In the genomic region with DNA sequence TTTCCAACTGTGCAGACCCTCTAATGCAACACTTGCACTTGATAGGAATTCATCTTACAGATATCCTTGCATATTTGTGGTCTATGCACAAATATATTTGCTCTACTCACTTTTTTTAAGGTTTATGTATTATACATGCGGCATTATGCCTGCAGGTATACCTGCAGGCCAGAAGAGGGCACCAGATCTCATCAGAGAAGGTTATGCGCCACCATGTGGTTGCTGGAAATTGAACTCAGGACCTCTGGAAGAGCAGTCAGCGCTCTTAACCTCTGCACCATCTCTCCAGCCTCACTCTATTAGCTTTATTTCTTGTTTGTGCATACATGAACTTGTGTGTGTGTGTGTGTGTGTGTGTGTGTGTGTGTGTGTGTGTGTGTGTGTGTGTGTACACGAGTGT, we compare ENCODE assay signal across 9 mouse cellular contexts. TPM values are rescaled to one million over a fixed set of nuclear protein-coding genes. Genes with fewer than 3 reads are reported as not detected.
A peak's percentile ranks its signal among the peaks of the same experiment; 100 is the strongest.
DNase-seq lines count a peak whose midpoint lies in the region; ATAC-seq lines count a peak whose summit lies in the region.
"Had no signal": no experiment of that assay in that cellular context is flagged by ENCODE, and none has a peak within 500 bp of the region (broad histone marks: within the 10 kb centered on the region; RNA-seq: fewer than 3 reads in every experiment).

No protein-coding gene starts in this region.

- H3K27ac ChIP-seq in forebrain, embryonic 11.5 days (ENCODE audit: low read depth, low read length) = no peak overlapping the region
- no peak overlapping the region for H3K27ac ChIP-seq in forebrain, embryonic 13.5 days
- H3K27ac ChIP-seq in neural tube, embryonic 11.5 days (ENCODE audit: low read depth, low read length) = no peak overlapping the region
- H3K27ac ChIP-seq: limb, embryonic 15.5 days had no signal

- no peaks in the 10 kb centered on the region for H3K36me3 ChIP-seq in forebrain, embryonic 11.5 days (ENCODE audit: control insufficient read depth, insufficient read depth, low read length)
- no peaks in the 10 kb centered on the region for H3K36me3 ChIP-seq in forebrain, embryonic 13.5 days (ENCODE audit: poor library complexity, severe bottlenecking)
- no peaks in the 10 kb centered on the region for H3K36me3 ChIP-seq in neural tube, embryonic 11.5 days (ENCODE audit: control insufficient read depth, insufficient read depth, low read length)
- H3K36me3 ChIP-seq: limb, embryonic 15.5 days had no signal

- no peaks in the 10 kb centered on the region for H3K4me1 ChIP-seq in forebrain, embryonic 11.5 days (replicated peaks; ENCODE audit: control insufficient read depth, insufficient read depth, low read length)
- no peaks in the 10 kb centered on the region for H3K4me1 ChIP-seq in forebrain, embryonic 13.5 days
- H3K4me1 ChIP-seq in neural tube, embryonic 11.5 days (ENCODE audit: control insufficient read depth, insufficient read depth, low read length) = no peaks in the 10 kb centered on the region
- H3K4me1 ChIP-seq: limb, embryonic 15.5 days had no signal

- no peaks in the 10 kb centered on the region for H3K27me3 ChIP-seq in forebrain, embryonic 11.5 days (ENCODE audit: control insufficient read depth, insufficient read depth, low read length)
- no peaks in the 10 kb centered on the region for H3K27me3 ChIP-seq in forebrain, embryonic 13.5 days
- H3K27me3 ChIP-seq in neural tube, embryonic 11.5 days (ENCODE audit: control insufficient read depth, insufficient read depth, low read length) = no peaks in the 10 kb centered on the region
- H3K27me3 ChIP-seq: limb, embryonic 15.5 days had no signal

- no peak overlapping the region for H3K4me3 ChIP-seq in forebrain, embryonic 11.5 days (ENCODE audit: low read depth, low read length)
- no peak overlapping the region for H3K4me3 ChIP-seq in forebrain, embryonic 13.5 days
- no peak overlapping the region for H3K4me3 ChIP-seq in neural tube, embryonic 11.5 days (ENCODE audit: low read depth, low read length)
- H3K4me3 ChIP-seq: limb, embryonic 15.5 days had no signal

- no peak overlapping the region for H3K4me2 ChIP-seq in forebrain, embryonic 11.5 days (ENCODE audit: low read depth, low read length, severe bottlenecking)
- no peak overlapping the region for H3K4me2 ChIP-seq in forebrain, embryonic 13.5 days
- no peak overlapping the region for H3K4me2 ChIP-seq in neural tube, embryonic 11.5 days (ENCODE audit: low read depth)
- H3K4me2 ChIP-seq: limb, embryonic 15.5 days had no signal

- DNase-seq in forebrain, embryonic 11.5 days (ENCODE audit: low spot score) = peak; percentile 55
- peak; percentile 32 for DNase-seq in neural tube, embryonic 11.5 days (ENCODE audit: low spot score)
- DNase-seq in neural tube, embryonic 10.5 days (ENCODE audit: extremely low spot score, low spot score) = no peak
- peak; percentile 26 for DNase-seq in embryo, embryonic 9.5 days (ENCODE audit: extremely low spot score)
- DNase-seq in testis, postnatal 10 days (ENCODE audit: low spot score) = no peak
- no peak for DNase-seq in Muller cell, postnatal 12 days (ENCODE audit: inconsistent ontology term)

- 25% methylated on average over 4 of the region's 4 CpGs for WGBS in forebrain, embryonic 11.5 days
- 28% methylated on average over 4 of the region's 4 CpGs for WGBS in forebrain, embryonic 13.5 days
- WGBS in neural tube, embryonic 11.5 days = 23% methylated on average over 4 of the region's 4 CpGs

- no peak for ATAC-seq in forebrain, embryonic 11.5 days (replicated peaks; ENCODE audit: low FRiP score)
- ATAC-seq in forebrain, embryonic 13.5 days = no peak; the same call in 1 of the 2 replicates
- ATAC-seq in neural tube, embryonic 11.5 days (ENCODE audit: insufficient read depth, low FRiP score, low TSS enrichment) = no peak
- peak; percentile 80 for ATAC-seq in megakaryocyte, adult 5-6 weeks (ENCODE audit: poor library complexity, severe bottlenecking)

- H3K9me3 ChIP-seq in forebrain, embryonic 11.5 days (ENCODE audit: control insufficient read depth, low read length) = no peaks in the 10 kb centered on the region
- no peaks in the 10 kb centered on the region for H3K9me3 ChIP-seq in forebrain, embryonic 13.5 days (replicated peaks)
- no peaks in the 10 kb centered on the region for H3K9me3 ChIP-seq in neural tube, embryonic 11.5 days (ENCODE audit: control insufficient read depth, low read length)
- H3K9me3 ChIP-seq: limb, embryonic 15.5 days had no signal

- H3K9ac ChIP-seq in forebrain, embryonic 11.5 days (ENCODE audit: low read length) = no peak overlapping the region
- no peak overlapping the region for H3K9ac ChIP-seq in forebrain, embryonic 13.5 days
- H3K9ac ChIP-seq in neural tube, embryonic 11.5 days (ENCODE audit: low read length) = no peak overlapping the region
- H3K9ac ChIP-seq: limb, embryonic 15.5 days had no signal

RNA-seq across cellular contexts. Expression of a gene that starts 9.9 kb away (rescaled TPM):
- polyA plus RNA-seq in forebrain, embryonic 11.5 days (2014; fragmentation: Nextera tagmentation; extraction: Ambion mirVana) = 44.1 and 44.6 TPM in 2 replicates
- 28.3 and 30.8 TPM in 2 replicates for polyA plus RNA-seq in forebrain, embryonic 13.5 days (2015; fragmentation: Nextera tagmentation; extraction: Ambion mirVana)
- 33.5 and 35.9 TPM in 2 replicates for polyA plus RNA-seq in neural tube, embryonic 11.5 days (2014; fragmentation: Nextera tagmentation; extraction: Ambion mirVana)
- total RNA-seq in megakaryocyte, adult 5-6 weeks (2015) = 40.5 and 45.2 TPM in 2 replicates
- total RNA-seq in megakaryocyte, adult 5-6 weeks (2017) = 29.9 and 41.7 TPM in 2 replicates

RNA-seq across cellular contexts. Expression of a gene that starts 29.3 kb away (rescaled TPM):
- polyA plus RNA-seq in forebrain, embryonic 11.5 days (2014; fragmentation: Nextera tagmentation; extraction: Ambion mirVana) = 4.7 and 4.8 TPM in 2 replicates
- polyA plus RNA-seq in forebrain, embryonic 13.5 days (2015; fragmentation: Nextera tagmentation; extraction: Ambion mirVana) = 5.3 and 6.1 TPM in 2 replicates
- 6.1 and 6.6 TPM in 2 replicates for polyA plus RNA-seq in neural tube, embryonic 11.5 days (2014; fragmentation: Nextera tagmentation; extraction: Ambion mirVana)
- total RNA-seq in megakaryocyte, adult 5-6 weeks (2015) = 3.3 and 4.5 TPM in 2 replicates
- 1.8 and 2.3 TPM in 2 replicates for total RNA-seq in megakaryocyte, adult 5-6 weeks (2017)

RNA-seq across cellular contexts. Expression of a gene that starts 29.6 kb away (rescaled TPM):
- polyA plus RNA-seq in forebrain, embryonic 11.5 days (2014; fragmentation: Nextera tagmentation; extraction: Ambion mirVana) = 2.8 and 2.9 TPM in 2 replicates
- 2.9 TPM in 2 replicates for polyA plus RNA-seq in forebrain, embryonic 13.5 days (2015; fragmentation: Nextera tagmentation; extraction: Ambion mirVana)
- 2.8 and 3.3 TPM in 2 replicates for polyA plus RNA-seq in neural tube, embryonic 11.5 days (2014; fragmentation: Nextera tagmentation; extraction: Ambion mirVana)
- 0.87 and 1.1 TPM in 2 replicates for total RNA-seq in megakaryocyte, adult 5-6 weeks (2015)
- total RNA-seq in megakaryocyte, adult 5-6 weeks (2017) = 0.66 and 0.77 TPM in 2 replicates

RNA-seq across cellular contexts. Expression of a gene that starts 38.3 kb away (rescaled TPM):
- 307 and 339 TPM in 2 replicates for polyA plus RNA-seq in forebrain, embryonic 11.5 days (2014; fragmentation: Nextera tagmentation; extraction: Ambion mirVana)
- polyA plus RNA-seq in forebrain, embryonic 13.5 days (2015; fragmentation: Nextera tagmentation; extraction: Ambion mirVana) = 422 and 512 TPM in 2 replicates
- 320 and 333 TPM in 2 replicates for polyA plus RNA-seq in neural tube, embryonic 11.5 days (2014; fragmentation: Nextera tagmentation; extraction: Ambion mirVana)
- total RNA-seq in megakaryocyte, adult 5-6 weeks (2015) = 128 and 155 TPM in 2 replicates
- 225 and 237 TPM in 2 replicates for total RNA-seq in megakaryocyte, adult 5-6 weeks (2017)

RNA-seq across cellular contexts. Expression of a gene that starts 56.1 kb away (rescaled TPM):
- 0.28 TPM in 1 of 2 replicates, not detected in the other for polyA plus RNA-seq in forebrain, embryonic 11.5 days (2014; fragmentation: Nextera tagmentation; extraction: Ambion mirVana)
- polyA plus RNA-seq in forebrain, embryonic 13.5 days (2015; fragmentation: Nextera tagmentation; extraction: Ambion mirVana) = 1.4 and 1.7 TPM in 2 replicates
- polyA plus RNA-seq in neural tube, embryonic 11.5 days (2014; fragmentation: Nextera tagmentation; extraction: Ambion mirVana) = 0.17 and 0.19 TPM in 2 replicates
- not detected in 2 replicates for total RNA-seq in megakaryocyte, adult 5-6 weeks (2015)
- not detected in 2 replicates for total RNA-seq in megakaryocyte, adult 5-6 weeks (2017)

Comparison
In these comparisons a context has a peak if more than half of its experiments do, and no peak if none do; other contexts are left out.
1. DNase-seq: peak in forebrain, embryonic 11.5 days (single experiment), neural tube, embryonic 11.5 days (single experiment) and embryo, embryonic 9.5 days (single experiment); none in neural tube, embryonic 10.5 days (single experiment), testis, postnatal 10 days (single experiment) and Muller cell, postnatal 12 days (single experiment).